Mouse (Mus musculus) small intestine, adult 10 weeks (tissue): Measurements from ENCODE around the gene Ywhab. TPM values are rescaled to one million over a fixed set of nuclear protein-coding genes. Genes with fewer than 3 reads are reported as not detected.

Experiments
- polyA plus RNA-seq: library from polyadenylated mRNA; stranded (reverse); fragments of 350-450 nt; fragmentation: Illumina TruSeq; extraction: RNeasy Lipid Tissue Mini Kit (QIAGEN cat#74804); gene quantifications from one replicate; pipeline ENCODE4 v1.2.3, GENCODE M21; 2014; ENCODE audit warnings: low replicate concordance

Gene Ywhab
- 198 TPM for polyA plus RNA-seq

DNA sequence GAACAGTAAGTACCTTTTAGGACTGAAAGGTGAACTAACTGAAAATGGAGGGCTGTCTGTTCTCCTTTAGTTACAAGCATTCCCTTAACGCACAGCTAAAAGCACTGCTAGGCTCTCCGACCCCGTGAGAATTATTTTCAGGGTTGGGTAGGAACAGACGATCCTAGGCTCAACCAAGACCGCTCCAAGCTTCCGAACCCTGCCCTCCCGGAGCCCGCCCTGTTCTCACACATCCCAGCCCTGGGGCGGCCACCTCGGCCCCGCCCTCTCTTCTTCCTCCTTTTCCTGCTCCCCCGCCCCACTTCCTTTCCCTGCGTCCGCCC lies at the start of gene Ywhab:
Ywhab (plus strand) TSS at position 307 of the 323 bp plus-strand sequence.

DNA sequence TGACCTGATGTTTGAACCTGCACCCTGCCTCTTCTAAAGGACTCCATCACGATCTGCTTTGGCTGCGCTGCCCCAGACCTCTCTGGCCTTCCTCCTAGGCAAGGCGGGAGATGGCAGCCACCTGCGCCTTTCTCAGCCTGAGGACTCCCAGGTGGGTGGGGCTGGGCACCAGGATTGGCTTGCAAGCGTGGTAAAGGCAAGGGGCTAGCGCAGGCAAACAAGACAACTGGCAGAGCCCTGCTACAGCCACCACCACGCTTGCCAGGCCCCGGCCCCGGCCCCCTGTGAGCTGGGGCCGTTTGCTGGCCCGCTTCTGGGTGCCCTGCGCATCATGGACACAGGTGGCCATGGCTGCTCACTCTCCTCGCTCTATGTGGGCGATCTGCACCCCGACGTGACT lies 30.4 kb downstream of the Ywhab start, which contains the start of gene Pabpc1l:
Pabpc1l (plus strand) TSS at position 301 of the 400 bp plus-strand sequence.

Other genes with a start within 250 kb of the Ywhab start
- 111 TPM for gene Ada, start 244.7 kb upstream of the Ywhab start, polyA plus RNA-seq
- gene Ccn5, start 174.1 kb upstream of the Ywhab start, polyA plus RNA-seq, result not detected
- not detected for gene Kcnk15, start 141.3 kb upstream of the Ywhab start, polyA plus RNA-seq
- not detected for gene Rims4, start 76.3 kb upstream of the Ywhab start, polyA plus RNA-seq
- gene Pabpc1l, start 30.5 kb downstream of the Ywhab start, polyA plus RNA-seq, result not detected
- gene Stk4, start 75.4 kb downstream of the Ywhab start, polyA plus RNA-seq, result 75.0 TPM
- gene Tomm34, start 76.2 kb downstream of the Ywhab start, polyA plus RNA-seq, result 4.8 TPM
- gene Kcns1, start 176.2 kb downstream of the Ywhab start, polyA plus RNA-seq, result not detected
- not detected for gene Wfdc5, start 187.8 kb downstream of the Ywhab start, polyA plus RNA-seq
- not detected for gene Wfdc12, start 195.6 kb downstream of the Ywhab start, polyA plus RNA-seq
- not detected for gene Wfdc15a, start 205.2 kb downstream of the Ywhab start, polyA plus RNA-seq
- gene Wfdc15b, start 226.7 kb downstream of the Ywhab start, polyA plus RNA-seq, result not detected
- gene Svs2, start 243.5 kb downstream of the Ywhab start, polyA plus RNA-seq, result not detected